ENCODE assay signal across 9 mouse cellular contexts in genomic region chr2:167778691-167779090, GRCm38 (mm10).
A peak's percentile ranks its signal among the peaks of the same experiment; 100 is the strongest.
DNase-seq lines count a peak whose midpoint lies in the region; ATAC-seq and TF ChIP-seq lines count a peak whose summit lies in the region.
"Had no signal": no experiment of that assay in that cellular context is flagged by ENCODE, and none has a peak within 500 bp of the region (broad histone marks: within the 10 kb centered on the region; RNA-seq: fewer than 3 reads in every experiment).

No protein-coding gene starts in this region.

- ATAC-seq in megakaryocyte, adult 5-6 weeks (ENCODE audit: poor library complexity, severe bottlenecking) = no peak
- no peak for ATAC-seq in intestine, embryonic 16.5 days
- ATAC-seq in stomach, embryonic 15.5 days (ENCODE audit: insufficient read depth, low FRiP score, low read depth) = no peak

- intact Hi-C loops in gastrocnemius, adult 2 months (cut with DNase I) = loop anchor here (5.0 kb wide), 1 partner anchor 44 kb away; no protein-coding TSS in a partner anchor
- intact Hi-C loops in gastrocnemius, postnatal 14 days (cut with DNase I; ENCODE audit: low total_unique reads) = no loop called here
- intact Hi-C loops in left cerebral cortex, adult 2 months (cut with DNase I) = loop anchor here (5.0 kb wide), 1 partner anchor 64 kb away; no protein-coding TSS in a partner anchor

- peaks cover 97% of the 10 kb centered on the region for H3K4me1 ChIP-seq in megakaryocyte, embryonic 14.5 days
- peaks cover 59% of the 10 kb centered on the region for H3K4me1 ChIP-seq in intestine, embryonic 16.5 days (ENCODE audit: control insufficient read depth, insufficient read depth, low read length)
- H3K4me1 ChIP-seq in stomach, embryonic 15.5 days = peaks cover 48% of the 10 kb centered on the region

- H3K4me3 ChIP-seq in gastrocnemius, adult 2 months = peak overlapping the region; percentile 77
- peak overlapping the region; percentile 91 for H3K4me3 ChIP-seq in megakaryocyte, embryonic 14.5 days (replicated peaks)
- peak overlapping the region; percentile 63 for H3K4me3 ChIP-seq in intestine, embryonic 16.5 days (ENCODE audit: low read length)
- H3K4me3 ChIP-seq in stomach, embryonic 15.5 days (replicated peaks) = peak overlapping the region; percentile 50; the same call in 1 of the 2 replicates
- no peak overlapping the region for H3K4me3 ChIP-seq in left cerebral cortex, adult 2 months

- peak overlapping the region; percentile 90 for H3K4me2 ChIP-seq in intestine, embryonic 16.5 days (ENCODE audit: low read depth, low read length)
- H3K4me2 ChIP-seq in stomach, embryonic 15.5 days = peak overlapping the region; percentile 82

- H3K36me3 ChIP-seq in megakaryocyte, embryonic 14.5 days (replicated peaks; ENCODE audit: low read length) = peaks cover 14% of the 10 kb centered on the region
- no peaks in the 10 kb centered on the region for H3K36me3 ChIP-seq in intestine, embryonic 16.5 days (ENCODE audit: control insufficient read depth, insufficient read depth, low read length)
- no peaks in the 10 kb centered on the region for H3K36me3 ChIP-seq in stomach, embryonic 15.5 days

- 60% methylated on average over 10 of the region's 10 CpGs for WGBS in intestine, embryonic 16.5 days
- 61% methylated on average over 10 of the region's 10 CpGs for WGBS in stomach, embryonic 15.5 days

- peak overlapping the region; percentile 88 for H3K9ac ChIP-seq in intestine, embryonic 16.5 days (ENCODE audit: low read depth, low read length)
- H3K9ac ChIP-seq in stomach, embryonic 15.5 days = no peak overlapping the region

- no peak for DNase-seq in gastrocnemius, adult 2 months
- no peak for DNase-seq in gastrocnemius, postnatal 14 days
- DNase-seq in left cerebral cortex, adult 2 months (ENCODE audit: extremely low spot score in 1 of 2, low spot score in 2 of 2) = no peak
- no peak for DNase-seq in right cerebral cortex, postnatal 14 days

- no peak for TF ChIP-seq CTCF in gastrocnemius, adult 2 months (IDR thresholded peaks at IDR 0.05)
- TF ChIP-seq CTCF in left cerebral cortex, adult 2 months (IDR thresholded peaks at IDR 0.05) = no peak

- H3K27me3 ChIP-seq in megakaryocyte, embryonic 14.5 days (replicated peaks) = peaks cover 17% of the 10 kb centered on the region
- no peaks in the 10 kb centered on the region for H3K27me3 ChIP-seq in intestine, embryonic 16.5 days (replicated peaks; ENCODE audit: control insufficient read depth, insufficient read depth, low read length)
- H3K27me3 ChIP-seq in stomach, embryonic 15.5 days (replicated peaks) = no peaks in the 10 kb centered on the region

- H3K9me3 ChIP-seq in megakaryocyte, embryonic 14.5 days = no peaks in the 10 kb centered on the region
- H3K9me3 ChIP-seq in intestine, embryonic 16.5 days (ENCODE audit: control insufficient read depth, low read length) = no peaks in the 10 kb centered on the region
- no peaks in the 10 kb centered on the region for H3K9me3 ChIP-seq in stomach, embryonic 15.5 days

- peak overlapping the region; percentile 96 for H3K27ac ChIP-seq in gastrocnemius, adult 2 months
- H3K27ac ChIP-seq in intestine, embryonic 16.5 days (ENCODE audit: low read length) = peak overlapping the region; percentile 98
- no peak overlapping the region for H3K27ac ChIP-seq in stomach, embryonic 15.5 days
- H3K27ac ChIP-seq in left cerebral cortex, adult 2 months = no peak overlapping the region
- H3K27ac ChIP-seq: hindbrain, embryonic 14.5 days had no signal

Comparison
In these comparisons a context has a peak if more than half of its experiments do, and no peak if none do; other contexts are left out.
1. H3K27ac ChIP-seq: peak in gastrocnemius, adult 2 months (single experiment) and intestine, embryonic 16.5 days (single experiment); none in stomach, embryonic 15.5 days (single experiment) and left cerebral cortex, adult 2 months (single experiment).